Mouse (Mus musculus): ENCODE data around the gene Stk35. TPM values are rescaled to one million over a fixed set of nuclear protein-coding genes. Genes with fewer than 3 reads are reported as not detected.
"Not testable (repeated sequence)": the region's sequence is repeated elsewhere in the genome, so short reads cannot be mapped to it uniquely, and the experiment has no call there.

Gene Stk35
- total RNA-seq, 2 experiments from 2014 or later = 30.1 to 31.1 TPM

GRCm38 (mm10) chr2:129834221-129834620, 33.9 kb downstream of the Stk35 start:
- DNase-seq (ENCODE audit: low spot score in 2 of 2) = no peak

GRCm38 (mm10) chr2:129834881-129835280, 34.6 kb downstream of the Stk35 start:
- no peak for DNase-seq (ENCODE audit: low spot score in 2 of 2)

- no peak for DNase-seq (ENCODE audit: low spot score in 2 of 2)
Measured at GRCm38 (mm10) chr2:129836921-129837320, 36.6 kb downstream of the Stk35 start.

GRCm38 (mm10) chr2:129838321-129838720, 38.0 kb downstream of the Stk35 start:
- no peak for DNase-seq (ENCODE audit: low spot score in 2 of 2)

- DNase-seq (ENCODE audit: low spot score in 2 of 2) = no peak
Measured at GRCm38 (mm10) chr2:129845826-129846225, 45.5 kb downstream of the Stk35 start.

GRCm38 (mm10) chr2:129846501-129846900, 46.2 kb downstream of the Stk35 start:
- DNase-seq (ENCODE audit: low spot score in 2 of 2) = no peak

- DNase-seq (ENCODE audit: low spot score in 2 of 2) = not testable (repeated sequence)
Measured at GRCm38 (mm10) chr2:129849078-129849477, 48.8 kb downstream of the Stk35 start.

- no peak for DNase-seq (ENCODE audit: low spot score in 2 of 2)
Measured at GRCm38 (mm10) chr2:129851512-129851911, 51.2 kb downstream of the Stk35 start.

- DNase-seq (ENCODE audit: low spot score in 2 of 2) = no peak
Measured at GRCm38 (mm10) chr2:129863256-129863655, 62.9 kb downstream of the Stk35 start.

GRCm38 (mm10) chr2:129864958-129865357, 64.6 kb downstream of the Stk35 start:
- no peak for DNase-seq (ENCODE audit: low spot score in 2 of 2)

GRCm38 (mm10) chr2:129869151-129869550, 68.8 kb downstream of the Stk35 start:
- DNase-seq (ENCODE audit: low spot score in 2 of 2) = no peak

- no peak for DNase-seq (ENCODE audit: low spot score in 2 of 2)
Measured at GRCm38 (mm10) chr2:129871246-129871645, 70.9 kb downstream of the Stk35 start.

GRCm38 (mm10) chr2:129872071-129872470, 71.8 kb downstream of the Stk35 start:
- no peak for DNase-seq (ENCODE audit: low spot score in 2 of 2)

- DNase-seq (ENCODE audit: low spot score in 2 of 2) = peak; percentile 73 to 90
Measured at GRCm38 (mm10) chr2:129873489-129873888, 73.2 kb downstream of the Stk35 start.

- no peak for DNase-seq (ENCODE audit: low spot score in 2 of 2)
Measured at GRCm38 (mm10) chr2:129874084-129874483, 73.8 kb downstream of the Stk35 start.

- DNase-seq (ENCODE audit: low spot score in 2 of 2) = no peak
Measured at GRCm38 (mm10) chr2:129874509-129875095, 74.3 kb downstream of the Stk35 start.

GRCm38 (mm10) chr2:129876935-129877334, 76.6 kb downstream of the Stk35 start:
- peak; percentile 29 to 76 for DNase-seq (ENCODE audit: low spot score in 2 of 2)

- DNase-seq (ENCODE audit: low spot score in 2 of 2) = peak; percentile 54 to 86
Measured at GRCm38 (mm10) chr2:129879817-129880216, 79.5 kb downstream of the Stk35 start.

- DNase-seq (ENCODE audit: low spot score in 2 of 2) = no peak
Measured at GRCm38 (mm10) chr2:129880226-129880625, 79.9 kb downstream of the Stk35 start.

- no peak for DNase-seq (ENCODE audit: low spot score in 2 of 2)
Measured at GRCm38 (mm10) chr2:129881886-129882285, 81.6 kb downstream of the Stk35 start.
